Mouse (Mus musculus) thymus, postnatal 0 days (tissue): ENCODE measurements around the gene Sema3b. TPM values are rescaled to one million over a fixed set of nuclear protein-coding genes. Genes with fewer than 3 reads are reported as not detected.

Source experiments
- DNase-seq: peaks from one replicate; pipeline ENCODE4 v3.0.0-alpha.2; 2015; ENCODE audit warnings: low spot score
- polyA plus RNA-seq: library from polyadenylated mRNA; unstranded; fragments of >200 nt; fragmentation: Nextera tagmentation; extraction: Ambion mirVana; gene quantifications from 2 replicates; pipeline ENCODE4 v1.2.1, GENCODE M21; 2015

Gene Sema3b
- polyA plus RNA-seq, 1 experiment from 2014 or later = 1.4 TPM

DNA sequence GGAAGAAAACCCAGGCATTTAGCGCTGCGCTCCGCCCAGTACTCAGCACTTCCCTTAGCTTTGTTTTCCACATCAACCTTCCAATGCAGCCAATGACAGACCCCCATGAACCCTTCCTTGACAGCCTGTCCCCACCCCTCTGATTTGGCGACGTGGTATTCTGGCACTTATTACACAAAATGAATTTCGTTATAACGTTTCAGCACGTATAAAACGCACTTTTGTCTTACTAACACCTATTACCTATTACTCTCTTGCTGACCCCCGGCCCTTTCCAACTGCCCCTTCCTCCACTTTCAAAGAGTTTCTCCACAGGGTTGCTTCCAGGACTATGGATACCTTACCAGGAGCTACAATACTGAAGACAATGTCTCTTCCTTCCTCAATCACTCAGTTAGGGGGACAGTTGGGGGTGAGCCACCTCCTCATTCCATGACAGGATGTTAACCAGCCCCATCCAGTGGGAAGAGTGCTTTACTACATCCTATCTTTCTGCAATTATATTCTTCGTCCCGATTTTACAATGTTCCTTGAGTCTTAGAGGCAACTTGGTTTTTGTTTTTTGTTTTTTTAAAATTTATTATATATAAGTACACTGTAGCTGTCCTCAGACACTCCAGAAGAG, 4.0 kb upstream of the Sema3b start:
- DNase-seq = no peak

DNA sequence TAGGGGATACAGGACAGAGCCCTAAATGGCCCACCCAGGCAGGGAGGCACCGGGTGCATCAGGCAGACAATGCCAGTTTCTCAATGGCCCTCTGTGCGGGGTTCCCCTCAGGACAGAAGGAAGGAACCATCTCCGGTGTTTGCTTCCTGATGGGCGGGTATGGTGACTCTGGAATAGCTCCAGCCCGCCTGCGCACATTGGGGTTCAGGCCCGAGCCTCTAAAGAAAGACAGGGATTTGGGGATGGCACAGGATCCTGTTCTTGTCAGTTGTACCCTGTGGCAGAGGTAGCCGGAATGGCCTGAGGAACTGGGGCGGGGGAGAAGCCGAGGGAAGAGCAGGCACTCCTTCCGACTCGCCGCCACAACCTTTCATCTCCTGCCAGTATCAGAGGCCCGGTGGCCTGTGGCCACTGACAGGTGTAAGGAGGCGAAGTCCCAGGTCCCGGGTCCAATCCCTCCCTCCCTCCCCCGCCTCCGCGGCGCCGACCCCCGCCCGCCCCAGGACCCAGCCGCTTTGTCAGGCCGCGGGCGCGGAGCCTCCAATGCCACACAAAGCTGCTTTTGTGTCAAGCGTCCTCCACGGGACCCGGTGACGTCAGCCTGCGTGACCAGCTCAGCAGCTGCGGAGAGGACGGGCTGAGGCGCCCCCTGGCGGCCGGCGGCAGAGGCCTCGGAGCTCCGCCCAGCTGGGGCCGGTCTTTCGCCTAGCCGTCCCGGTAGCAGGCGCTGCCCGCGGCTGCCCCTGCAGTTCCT, 3.3 kb upstream of the Sema3b start:
- peak; percentile 94 for DNase-seq

DNA sequence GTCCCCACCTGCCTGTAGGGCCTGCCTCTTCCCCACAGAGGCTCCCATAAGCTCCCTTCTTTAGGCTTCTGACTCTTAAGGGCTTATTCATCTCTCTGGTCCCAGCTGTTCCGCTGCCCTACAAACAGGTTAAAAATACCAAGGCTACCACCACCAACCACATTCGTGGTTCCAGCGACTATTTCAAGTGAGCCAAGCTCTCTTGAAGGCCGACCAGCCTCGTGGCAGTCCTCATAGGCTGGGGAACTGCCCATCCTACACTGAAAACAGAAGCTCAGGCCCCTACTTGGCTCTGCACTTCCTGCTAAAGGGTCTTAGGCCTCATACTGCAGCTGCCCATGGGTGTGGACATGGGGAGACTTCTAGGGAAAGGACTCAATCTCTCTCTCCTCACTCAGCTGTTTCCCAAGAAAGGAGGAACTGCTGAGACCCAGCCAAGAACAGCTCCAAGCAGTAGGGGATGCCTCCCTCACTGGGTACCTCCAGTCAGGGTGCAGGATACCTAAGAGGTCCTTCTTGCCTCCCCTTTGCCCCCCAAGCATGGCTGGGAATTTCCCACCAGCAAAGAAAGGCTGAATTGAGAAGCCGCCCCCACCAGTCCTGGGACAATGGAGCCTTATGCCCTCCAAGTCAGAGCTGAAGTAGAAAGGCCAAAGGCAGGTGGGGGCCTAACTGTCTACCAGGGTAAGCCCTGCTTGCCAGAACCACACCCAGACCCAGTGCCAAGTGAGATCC, 2.6 kb upstream of the Sema3b start:
- DNase-seq = no peak

DNA sequence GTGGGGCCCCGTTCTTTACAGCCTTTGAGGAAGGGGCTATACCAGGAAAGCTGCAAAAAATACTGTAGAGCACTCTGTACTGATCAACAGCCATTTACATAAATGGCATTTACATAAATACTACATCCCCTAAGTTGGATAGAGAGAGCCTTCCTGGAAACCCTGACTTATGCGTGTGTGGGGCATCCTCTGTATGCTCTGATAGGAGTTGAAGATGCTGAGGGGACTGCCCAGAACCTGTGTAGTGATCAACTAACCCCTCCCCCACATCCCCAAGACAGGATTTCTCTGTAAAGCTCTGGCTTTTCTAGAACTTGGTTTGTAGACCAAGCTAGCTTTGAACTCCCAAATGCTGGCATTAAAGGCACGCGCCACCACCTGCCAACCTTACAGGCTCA, 403 bp upstream of the Sema3b start:
- no peak for DNase-seq

DNA sequence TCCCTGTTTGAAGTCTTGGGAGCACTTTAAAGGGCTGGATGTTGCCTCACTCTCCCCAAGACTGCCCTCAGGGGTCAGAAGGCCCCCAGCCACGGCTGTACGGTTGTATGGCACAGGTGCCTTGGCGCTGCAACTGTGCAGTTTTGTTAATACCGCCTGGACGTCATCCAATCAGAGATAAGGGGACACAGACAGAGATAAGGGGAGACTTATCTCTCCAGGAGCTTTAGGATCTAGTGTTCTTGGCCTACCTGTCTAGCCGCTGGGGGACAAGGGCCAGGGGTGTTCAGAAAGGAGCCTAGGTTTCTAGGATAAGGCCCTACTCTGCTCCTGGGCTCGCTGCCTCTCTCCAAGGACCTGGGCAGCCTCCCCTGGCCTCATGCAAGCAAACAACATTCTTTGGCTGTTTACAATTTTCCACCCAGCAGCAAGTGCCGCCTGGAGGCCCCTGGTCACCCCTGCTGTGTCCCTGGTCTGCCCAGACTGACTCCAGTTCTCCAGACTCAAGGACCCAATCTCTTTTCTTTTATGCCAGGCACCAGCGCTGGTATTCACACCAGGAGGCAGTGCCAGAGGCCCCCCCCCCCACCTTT, 1.3 kb downstream of the Sema3b start:
- DNase-seq = no peak

DNA sequence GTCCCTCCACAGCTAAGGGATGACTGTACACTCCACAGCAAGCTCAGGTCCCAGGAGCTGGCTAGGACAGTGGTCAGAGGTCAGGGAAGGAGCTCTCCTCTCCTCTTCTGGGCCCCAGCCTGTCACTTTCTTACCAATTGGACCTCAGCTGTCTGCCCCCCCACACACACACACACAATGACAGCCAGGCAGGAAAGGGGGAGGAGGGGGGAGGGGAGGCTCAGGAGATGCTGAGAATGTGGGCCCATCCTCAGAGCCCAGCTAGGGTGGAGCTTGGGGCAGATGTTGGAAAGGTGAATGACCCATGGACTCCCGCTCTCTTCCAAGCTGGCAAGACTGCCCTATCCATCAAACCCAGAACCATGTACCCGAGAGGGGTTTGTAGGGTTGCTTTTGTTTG, 2.0 kb downstream of the Sema3b start:
- no peak for DNase-seq

DNA sequence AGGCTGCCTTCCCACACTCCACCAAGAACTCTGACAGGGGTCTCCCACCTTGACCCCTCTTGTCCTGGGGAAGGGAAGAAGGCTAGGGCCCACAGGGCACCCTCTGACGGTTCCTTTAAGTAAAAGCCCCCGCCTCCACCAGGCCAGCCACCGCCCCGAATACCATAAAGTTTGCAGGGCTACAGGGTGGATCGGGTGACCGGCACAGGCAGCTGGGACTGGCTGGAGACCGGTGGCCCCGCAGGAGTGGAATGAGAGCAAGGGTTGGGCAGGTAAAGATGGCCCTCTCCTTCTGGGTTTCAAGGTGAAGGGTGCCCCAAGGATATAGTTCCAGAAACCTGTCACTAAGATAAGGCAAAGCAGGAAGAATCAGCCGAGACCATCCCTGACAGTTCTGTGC, 2.4 kb downstream of the Sema3b start:
- no peak for DNase-seq

DNA sequence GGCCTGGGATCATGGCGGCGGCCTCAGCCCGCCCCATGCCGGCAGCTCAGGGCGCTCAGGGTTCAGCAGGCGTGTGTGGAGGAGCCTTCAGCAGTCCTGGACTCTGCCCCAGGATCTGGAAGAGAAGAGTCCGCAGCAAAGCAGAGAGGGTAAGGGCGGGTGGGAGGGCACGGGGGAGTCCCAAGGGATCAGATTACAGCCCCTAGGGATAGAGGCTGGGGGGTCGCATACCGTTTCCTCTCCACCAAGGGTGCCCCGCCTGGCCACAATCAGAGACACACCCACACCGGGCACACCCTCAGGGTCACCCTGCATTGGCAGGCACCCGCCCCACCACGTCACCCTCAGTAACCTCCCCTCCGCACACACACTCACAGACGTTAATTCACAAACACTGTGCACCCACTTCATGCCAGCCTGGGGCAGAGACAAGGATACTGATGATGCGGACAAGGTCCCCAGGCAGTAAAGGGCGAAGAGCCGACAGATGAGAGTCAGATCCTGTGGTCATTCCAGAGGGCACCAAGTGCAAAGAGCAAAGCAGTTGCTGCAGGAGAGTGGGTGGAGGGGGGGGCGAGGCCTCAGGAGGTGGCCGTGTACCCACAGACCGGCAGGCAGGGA, 3.9 kb downstream of the Sema3b start:
- DNase-seq = no peak

DNA sequence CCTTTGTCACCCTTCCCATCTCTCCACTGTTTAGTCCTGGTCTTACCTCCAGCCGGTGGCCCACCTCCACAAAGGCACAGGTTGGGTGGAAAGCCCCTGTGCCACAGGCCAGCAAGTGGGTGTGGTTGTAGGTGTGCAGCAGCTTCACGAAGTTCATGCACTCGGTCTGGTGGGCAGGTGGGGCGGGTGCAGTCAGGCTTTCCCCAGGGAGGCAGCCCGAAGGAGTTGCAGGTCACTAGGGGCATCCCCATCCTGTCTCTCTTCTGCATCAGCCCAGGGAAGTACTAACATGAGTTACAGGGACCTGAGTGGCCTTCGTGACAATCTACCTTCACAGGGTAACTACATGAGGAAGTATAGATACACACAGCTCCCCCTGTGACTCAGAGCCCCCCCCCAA, 5.8 kb downstream of the Sema3b start:
- DNase-seq = no peak

DNA sequence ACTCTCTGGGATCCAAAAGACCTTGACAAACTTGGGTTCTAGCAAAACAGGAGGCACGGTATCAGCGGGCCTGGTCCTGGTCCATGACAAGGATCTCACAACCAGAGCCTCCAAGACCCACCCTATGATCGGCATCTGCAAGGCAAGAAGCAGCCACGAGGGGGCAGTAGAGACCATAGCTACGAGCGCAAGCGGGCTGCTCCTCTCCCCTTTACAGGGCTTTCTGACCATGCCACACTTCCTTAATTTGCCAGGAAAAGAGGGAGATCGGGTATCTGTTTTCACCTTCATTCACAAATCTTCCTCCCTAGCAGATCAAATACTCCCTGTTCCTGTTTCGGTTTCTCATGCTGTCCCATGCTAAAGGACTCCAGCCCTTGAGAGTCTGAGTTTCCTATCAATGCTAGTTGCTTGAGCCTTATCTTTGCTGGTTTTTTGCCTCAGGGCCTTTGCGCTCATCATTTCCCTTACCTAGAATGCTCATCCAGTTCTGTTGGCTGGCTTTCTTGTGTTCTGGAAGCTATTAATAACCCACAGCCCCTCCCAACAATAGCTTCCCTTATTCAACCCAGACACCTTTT, 6.9 kb downstream of the Sema3b start:
- peak; percentile 87 for DNase-seq

DNA sequence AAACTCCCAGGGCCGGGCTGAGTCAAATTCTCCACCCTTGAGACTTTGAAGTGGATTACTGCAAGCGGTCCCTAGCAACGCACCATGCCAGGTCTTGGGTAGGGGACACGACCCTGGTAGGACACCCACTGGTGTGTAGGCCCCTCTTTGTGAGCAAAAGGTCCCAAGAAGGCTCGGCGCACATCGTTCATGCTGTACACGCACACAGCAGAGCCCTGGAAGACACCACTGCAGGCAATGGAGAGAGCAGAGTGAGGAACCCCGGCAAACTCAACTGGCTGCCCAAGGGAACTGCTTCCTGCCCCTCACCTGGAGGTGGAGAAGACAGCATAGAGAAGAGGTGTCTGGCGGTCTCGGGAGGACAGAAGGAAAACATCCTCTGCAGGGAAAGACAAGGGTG, 7.8 kb downstream of the Sema3b start:
- DNase-seq = no peak

DNA sequence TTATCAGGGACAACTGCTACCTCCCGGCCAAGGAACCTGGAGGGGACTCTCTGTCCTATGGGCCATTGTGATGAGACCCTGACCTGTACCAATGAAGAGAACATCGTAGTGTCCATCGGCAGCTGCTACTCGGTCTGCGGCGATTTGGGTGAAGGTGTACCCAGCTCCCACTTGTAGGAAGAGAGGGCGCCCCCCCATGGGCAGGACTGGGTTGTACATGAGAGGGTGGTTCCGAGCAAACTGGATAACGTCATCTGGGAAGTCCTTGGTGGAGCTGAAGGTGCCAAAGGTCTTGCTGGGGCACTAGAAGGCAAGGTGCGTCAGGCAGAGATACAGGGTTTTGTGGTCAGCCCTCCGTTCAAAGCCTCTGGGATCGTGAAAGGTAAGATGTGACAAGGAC, 8.3 kb downstream of the Sema3b start:
- DNase-seq = no peak

DNA sequence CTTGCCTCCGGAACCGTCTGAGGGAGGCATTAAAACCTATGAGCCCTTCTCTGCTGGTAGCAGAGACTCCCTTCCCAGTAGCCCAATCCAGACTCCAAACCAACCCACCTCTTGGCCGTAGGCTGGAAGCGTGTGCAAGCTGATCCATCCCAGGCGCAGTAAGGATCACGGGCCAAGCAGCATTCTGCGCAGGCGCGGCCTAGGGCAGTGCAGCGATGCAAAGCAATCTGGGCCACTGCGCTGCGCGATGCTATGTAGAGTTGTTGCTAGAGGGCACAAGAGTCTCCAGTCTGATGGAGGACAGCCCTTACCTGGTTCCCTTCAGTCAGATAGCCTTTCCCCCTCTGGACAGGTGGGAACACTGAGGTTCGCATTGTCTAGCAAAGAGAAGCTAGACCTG, 9.2 kb downstream of the Sema3b start:
- no peak for DNase-seq

DNA sequence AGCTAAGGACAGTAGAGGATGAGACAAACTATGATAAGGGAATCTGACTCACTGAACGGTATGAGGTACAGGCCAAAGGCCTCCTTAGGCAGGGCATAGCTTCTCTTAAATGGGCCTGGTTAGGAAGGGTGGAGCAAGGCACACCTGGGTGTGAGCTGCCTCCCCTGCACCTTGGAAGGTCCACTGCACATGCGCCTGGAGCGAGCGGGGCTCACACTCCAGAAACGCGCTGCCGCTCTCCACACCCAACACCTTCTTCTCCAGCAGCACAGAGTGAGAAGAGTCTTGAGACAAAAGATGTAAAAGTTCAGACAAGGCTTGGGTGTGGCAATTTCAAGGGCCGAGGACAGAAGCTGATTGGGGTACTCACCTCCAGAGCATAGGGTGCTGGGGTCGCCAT, 9.6 kb downstream of the Sema3b start:
- DNase-seq = no peak

DNA sequence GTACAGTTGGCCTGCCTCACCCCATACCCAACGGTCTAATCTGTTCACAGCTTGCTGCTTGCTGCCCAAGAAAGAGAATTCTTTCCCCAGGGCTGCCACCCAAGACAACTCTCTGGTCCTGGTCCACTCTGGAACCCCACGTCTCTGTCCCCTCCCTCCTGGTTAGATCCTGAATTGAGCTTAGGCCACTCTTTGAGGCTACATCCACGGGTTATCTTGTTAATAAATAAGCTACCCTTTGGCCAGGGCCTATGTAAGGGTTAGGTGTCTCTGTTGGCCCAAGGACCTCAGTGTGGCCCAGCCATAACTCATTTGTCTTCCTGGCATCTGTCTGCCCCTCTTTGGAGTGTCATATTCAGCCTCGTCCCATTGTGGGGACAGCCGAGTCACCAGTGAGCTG, 10.6 kb downstream of the Sema3b start:
- DNase-seq = no peak

DNA sequence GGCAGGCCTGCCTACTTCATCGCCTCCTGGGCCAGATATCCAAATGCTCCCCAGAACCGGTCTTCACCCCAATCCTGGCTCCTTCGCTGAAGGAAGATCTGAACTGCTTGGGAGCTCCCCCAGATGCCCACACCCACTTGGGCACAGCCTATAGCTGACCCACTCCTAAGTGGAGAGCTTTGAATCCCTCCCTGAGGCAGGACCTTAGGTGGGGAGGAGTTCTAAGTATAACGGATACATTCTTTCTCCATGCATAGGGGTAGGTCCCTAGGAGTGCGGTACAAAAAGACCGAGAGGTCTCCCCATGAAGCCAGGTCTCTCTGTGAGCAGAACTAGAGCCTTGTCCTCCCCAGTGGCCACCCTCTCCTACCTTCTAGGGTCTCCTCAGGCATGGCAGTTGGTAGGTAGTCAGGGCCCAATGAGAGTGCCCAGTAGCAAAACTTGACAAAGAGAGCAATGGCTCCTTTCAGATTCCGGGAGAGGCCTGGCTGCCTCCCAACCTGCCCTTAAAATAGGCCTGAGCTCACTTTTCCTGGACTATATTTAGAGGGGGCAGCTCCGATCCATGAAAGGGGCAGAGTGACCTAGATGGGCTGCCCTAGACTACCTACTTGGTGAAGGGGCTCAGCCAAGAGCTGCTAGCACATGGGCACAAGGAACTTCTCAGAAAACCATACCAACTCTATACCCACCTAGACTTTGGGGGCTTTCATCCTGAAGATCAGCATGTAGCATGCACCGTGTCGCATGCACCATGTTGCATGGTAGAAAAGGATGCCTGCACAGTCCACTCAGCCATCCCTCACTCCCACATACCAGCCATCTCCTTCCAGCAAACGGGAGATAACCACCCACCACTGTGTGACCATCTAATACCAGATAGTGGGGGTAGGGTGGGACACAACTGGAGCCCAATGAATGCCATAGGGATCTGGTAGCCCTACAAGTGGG, 12.1 kb downstream of the Sema3b start:
- no peak for DNase-seq

DNA sequence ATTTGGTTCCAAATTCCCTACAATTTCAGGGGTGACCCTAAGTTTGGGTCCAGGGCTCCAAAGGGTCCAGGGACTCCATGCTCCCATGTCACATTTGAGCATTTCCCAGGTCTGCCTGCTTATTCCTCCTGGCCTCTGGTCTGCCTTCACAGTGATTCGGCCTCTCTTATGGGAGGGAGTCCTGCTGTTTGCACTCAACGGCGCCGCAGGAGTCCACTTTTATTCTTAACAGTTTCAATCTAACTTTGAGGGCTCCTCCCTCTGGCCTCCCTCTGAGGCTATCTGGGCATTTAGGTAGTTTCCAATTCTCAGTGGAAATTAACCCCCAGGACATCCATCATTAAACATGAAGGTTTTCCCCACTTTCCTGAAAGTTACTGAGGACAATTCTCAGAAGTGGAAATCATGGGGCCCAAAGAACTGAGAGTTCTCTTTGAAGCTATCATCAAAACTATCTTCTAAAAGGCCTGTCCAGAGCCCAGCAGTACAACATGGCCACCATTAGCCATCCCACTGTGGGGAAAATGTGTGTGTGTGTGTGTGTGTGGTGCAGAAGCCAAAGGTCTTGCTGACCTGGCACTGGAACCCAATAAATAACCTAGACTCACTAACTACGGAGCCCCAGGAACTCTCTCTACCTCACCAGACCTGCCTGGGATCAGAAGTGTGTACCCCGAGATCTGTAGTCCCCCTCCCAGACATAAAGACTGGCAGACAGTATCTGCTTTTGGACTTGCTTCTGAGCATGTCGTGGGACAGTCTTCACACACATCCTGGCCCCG, 14.6 kb downstream of the Sema3b start:
- no peak for DNase-seq

DNA sequence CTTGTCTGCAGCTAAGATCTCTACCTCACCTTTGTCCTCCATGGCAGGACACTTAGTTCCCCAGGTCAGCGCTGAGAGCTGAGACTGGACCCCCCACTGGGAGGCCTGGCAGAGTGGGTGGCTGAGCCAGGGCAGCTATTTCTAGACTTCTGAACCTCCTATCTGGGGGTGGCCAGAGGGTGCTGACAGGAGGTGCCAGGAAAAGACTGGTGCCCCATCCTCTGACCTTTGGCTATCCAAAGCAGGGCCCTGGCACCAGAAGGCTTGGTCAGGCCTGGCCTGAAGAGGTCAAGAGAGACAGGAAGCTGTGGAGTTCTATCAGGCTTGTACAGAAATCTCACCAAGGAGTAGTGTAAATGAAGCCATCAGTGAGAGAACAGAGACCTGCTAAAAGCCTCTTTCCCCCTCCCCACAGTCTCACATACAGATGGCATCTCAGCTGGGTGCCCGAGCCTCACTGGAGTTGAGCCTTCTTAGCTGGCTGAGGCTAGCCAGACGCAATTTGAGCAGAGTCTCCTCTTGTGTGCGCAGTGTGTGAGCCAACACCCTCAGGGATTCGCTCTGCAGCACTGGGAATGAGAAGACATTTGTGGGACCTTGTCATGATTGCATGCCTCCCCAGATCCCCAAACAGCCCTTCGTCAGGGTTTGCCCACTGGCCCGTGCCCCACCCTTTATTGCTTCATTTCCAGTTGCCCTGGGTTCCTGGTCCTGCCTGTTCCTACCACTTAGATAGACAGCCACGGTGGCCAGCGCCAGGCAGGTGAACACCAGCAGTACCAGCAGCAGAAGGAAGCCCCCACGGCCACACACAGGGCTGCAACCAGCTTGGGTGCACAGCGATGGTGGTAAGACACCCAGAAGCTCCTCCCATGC, 15.7 kb downstream of the Sema3b start:
- no peak for DNase-seq

DNA sequence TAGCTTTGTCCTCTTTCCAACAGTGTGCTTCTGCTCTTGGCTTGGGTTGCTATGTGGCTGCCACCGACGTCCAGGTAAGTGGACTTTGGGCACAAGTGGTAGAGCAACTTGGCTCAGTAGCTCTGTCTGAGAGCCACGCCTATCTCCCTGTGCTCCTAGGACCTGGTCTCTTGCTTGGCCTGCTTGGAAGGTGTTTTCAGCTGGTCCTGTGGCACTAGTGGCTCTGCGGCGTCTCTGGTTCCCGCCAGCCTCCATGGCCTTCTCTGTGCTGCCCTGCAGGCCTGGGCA, 18.3 kb downstream of the Sema3b start:
- DNase-seq = no peak
